Mouse (Mus musculus) midbrain, postnatal 0 days (tissue): Measurements from ENCODE around the gene Olfr1225. TPM values are rescaled to one million over a fixed set of nuclear protein-coding genes. Genes with fewer than 3 reads are reported as not detected.

Experiments used
- ATAC-seq: fragments of 200-750 bp; cut with Nextera tagmentation; 2 replicates; pipeline ENCODE4 v1.8.0; 2017; ENCODE audit warnings: moderate number of reproducible peaks, mild to moderate bottlenecking, moderate TSS enrichment, moderate library complexity; ENCODE audit not compliant: low FRiP score
- DNase-seq: peaks from one replicate; pipeline ENCODE4 v3.0.0-alpha.2; 2015; ENCODE audit warnings: low spot score
- H3K27ac ChIP-seq: fragments of 300-500 bp; sonication (generic); 2 replicates; pipeline ENCODE4 v1.5.1; 2014; ENCODE audit warnings: low read depth, mild to moderate bottlenecking, low read length, mixed read lengths
- H3K27me3 ChIP-seq: fragments of 300-500 bp; sonication (generic); 2 replicates; pipeline ENCODE4 v1.6.1; 2014; ENCODE audit warnings: low read length, control low read depth, mixed read lengths; ENCODE audit not compliant: insufficient read depth
- H3K36me3 ChIP-seq: fragments of 300-500 bp; sonication (generic); 2 replicates; pipeline ENCODE4 v1.6.1; 2014; ENCODE audit warnings: low read length, control low read depth, mixed read lengths; ENCODE audit not compliant: insufficient read depth
- H3K4me1 ChIP-seq: fragments of 300-500 bp; sonication (generic); 2 replicates; pipeline ENCODE4 v1.6.1; 2014; ENCODE audit warnings: mild to moderate bottlenecking, control low read depth, antibody characterized with exemption, low read length, mixed read lengths; ENCODE audit not compliant: insufficient read depth
- H3K4me2 ChIP-seq: fragments of 300-500 bp; sonication (generic); 2 replicates; pipeline ENCODE4 v1.6.1; 2014; ENCODE audit warnings: low read depth, mild to moderate bottlenecking, low read length, mixed read lengths; ENCODE audit not compliant: poor library complexity, severe bottlenecking
- H3K4me3 ChIP-seq: fragments of 300-500 bp; sonication (generic); 2 replicates; pipeline ENCODE4 v1.5.1; 2014; ENCODE audit warnings: low read depth, mild to moderate bottlenecking, low read length, moderate library complexity
- H3K9ac ChIP-seq: fragments of 300-500 bp; sonication (generic); replicated peaks from 2 replicates; pipeline ENCODE4 v1.6.1; 2014; ENCODE audit warnings: mild to moderate bottlenecking, low read length, moderate library complexity, mixed read lengths; ENCODE audit not compliant: poor library complexity, severe bottlenecking
- H3K9me3 ChIP-seq: fragments of 300-500 bp; sonication (generic); 2 replicates; pipeline ENCODE4 v1.6.1; 2016; ENCODE audit warnings: low read length, control low read depth
- CTCF ChIP-seq: IDR thresholded peaks from 2 replicates; pipeline ENCODE4 v1.5.1; 2016; ENCODE audit warnings: antibody characterized with exemption, mild to moderate bottlenecking
- whole genome bisulfite sequencing: fragments of 180-500 bp; shearing (Covaris S2); extraction: QIAGEN DNeasy Blood & Tissue Kit; methylation state at CpG from one replicate; pipeline ENCODE4 v1.1.7; 2014; 5-methylcytosine and 5-hydroxymethylcytosine counted together
- polyA plus RNA-seq: library from polyadenylated mRNA; unstranded; fragments of >200 nt; fragmentation: Nextera tagmentation; extraction: Ambion mirVana; gene quantifications from 2 replicates; pipeline ENCODE4 v1.2.1, GENCODE M21; 2015
- total RNA-seq: library from RNA; depleted of rRNA; stranded (reverse); fragments of >200 nt; gene quantifications from 2 replicates; pipeline ENCODE4 v1.2.3, GENCODE M21; 2014; rRNA removed

Olfr1225 gene
- total and polyA plus RNA-seq, 2 experiments from 2014 or later, result not detected

DNA sequence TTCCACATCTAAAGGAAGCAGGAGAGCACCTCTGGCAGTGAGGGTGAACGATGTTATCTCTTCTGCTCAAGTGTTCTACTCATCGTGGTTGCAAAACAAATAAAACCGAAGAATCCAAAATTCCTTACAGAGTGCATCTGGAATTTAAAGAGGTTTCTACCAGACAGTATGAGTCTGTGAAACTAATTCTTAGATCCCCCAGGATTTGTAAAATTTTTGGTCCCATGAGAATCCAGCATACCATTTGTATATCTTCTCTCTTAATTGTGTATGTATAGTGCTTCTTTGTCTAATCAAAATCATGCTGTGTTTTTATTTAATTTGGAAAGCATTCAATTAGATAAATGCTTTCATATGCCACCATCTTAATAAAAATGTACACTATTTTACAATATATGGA lies 41.5 kb downstream of the Olfr1225 start, which contains the start of gene Olfr1222:
TSS of gene Olfr1222 (minus strand) at position 101 of the 400 bp plus-strand sequence.
- TF ChIP-seq CTCF, result no peak
- H3K36me3 ChIP-seq, result no peaks in the 10 kb centered on the region
- no peak for DNase-seq

More for the DNA sequence above, 41.5 kb downstream of the Olfr1225 start, which contains the start of gene Olfr1222:
- no peak within 1 kb of the TSS for H3K27ac ChIP-seq
- H3K9me3 ChIP-seq, result no peaks in the 10 kb centered on the region
- H3K4me2 ChIP-seq, result no peak within 1 kb of the TSS
- H3K4me1 ChIP-seq, result no peaks in the 10 kb centered on the region
- 84% methylated on average over 3 of the region's 3 CpGs for WGBS
- H3K4me3 ChIP-seq, result no peak within 1 kb of the TSS
- no peak within 1 kb of the TSS for H3K9ac ChIP-seq
- no peaks in the 10 kb centered on the region for H3K27me3 ChIP-seq
- no peak for ATAC-seq

Other genes with a start within 250 kb of the Olfr1225 start
- gene Olfr1211, start 236.6 kb downstream of the Olfr1225 start, total RNA-seq, result not detected in 2 replicates
- gene Olfr1211, start 236.6 kb downstream of the Olfr1225 start, polyA plus RNA-seq, result not detected in 2 replicates
- gene Olfr1212, start 220.7 kb downstream of the Olfr1225 start, total RNA-seq, result not detected in 2 replicates
- not detected in 2 replicates for gene Olfr1212, start 220.7 kb downstream of the Olfr1225 start, polyA plus RNA-seq
- not detected in 2 replicates for gene Gm13762, start 194.4 kb downstream of the Olfr1225 start, total RNA-seq
- not detected in 2 replicates for gene Gm13762, start 194.4 kb downstream of the Olfr1225 start, polyA plus RNA-seq
- gene Olfr1214, start 182.0 kb downstream of the Olfr1225 start, total RNA-seq, result not detected in 2 replicates
- not detected in 2 replicates for gene Olfr1214, start 182.0 kb downstream of the Olfr1225 start, polyA plus RNA-seq
- gene Olfr1215, start 167.7 kb downstream of the Olfr1225 start, total RNA-seq, result not detected in 2 replicates
- gene Olfr1215, start 167.7 kb downstream of the Olfr1225 start, polyA plus RNA-seq, result not detected in 2 replicates
- not detected in 2 replicates for gene Olfr1216, start 156.3 kb downstream of the Olfr1225 start, total RNA-seq
- not detected in 2 replicates for gene Olfr1216, start 156.3 kb downstream of the Olfr1225 start, polyA plus RNA-seq
- not detected in 2 replicates for gene Olfr1217, start 142.6 kb downstream of the Olfr1225 start, total RNA-seq
- not detected in 2 replicates for gene Olfr1217, start 142.6 kb downstream of the Olfr1225 start, polyA plus RNA-seq
- not detected in 2 replicates for gene Olfr1218, start 113.5 kb downstream of the Olfr1225 start, total RNA-seq
- not detected in 2 replicates for gene Olfr1218, start 113.5 kb downstream of the Olfr1225 start, polyA plus RNA-seq
- gene Olfr1219, start 91.2 kb downstream of the Olfr1225 start, total RNA-seq, result not detected in 2 replicates
- gene Olfr1219, start 91.2 kb downstream of the Olfr1225 start, polyA plus RNA-seq, result not detected in 2 replicates
- not detected in 2 replicates for gene Olfr1220, start 67.8 kb downstream of the Olfr1225 start, total RNA-seq
- not detected in 2 replicates for gene Olfr1220, start 67.8 kb downstream of the Olfr1225 start, polyA plus RNA-seq
- not detected in 2 replicates for gene Olfr1221, start 57.4 kb downstream of the Olfr1225 start, total RNA-seq
- not detected in 2 replicates for gene Olfr1221, start 57.4 kb downstream of the Olfr1225 start, polyA plus RNA-seq
- not detected in 2 replicates for gene Olfr1222, start 41.6 kb downstream of the Olfr1225 start, total RNA-seq
- not detected in 2 replicates for gene Olfr1222, start 41.6 kb downstream of the Olfr1225 start, polyA plus RNA-seq
- gene Olfr1223, start 23.1 kb downstream of the Olfr1225 start, total RNA-seq, result not detected in 2 replicates
- not detected in 2 replicates for gene Olfr1223, start 23.1 kb downstream of the Olfr1225 start, polyA plus RNA-seq
- not detected in 2 replicates for gene Olfr1224-ps1, start 10.6 kb downstream of the Olfr1225 start, total RNA-seq
- not detected in 2 replicates for gene Olfr1224-ps1, start 10.6 kb downstream of the Olfr1225 start, polyA plus RNA-seq
- not detected in 2 replicates for gene Olfr1226, start 25.4 kb upstream of the Olfr1225 start, total RNA-seq
- not detected in 2 replicates for gene Olfr1226, start 25.4 kb upstream of the Olfr1225 start, polyA plus RNA-seq
- not detected in 2 replicates for gene Olfr1228, start 79.4 kb upstream of the Olfr1225 start, total RNA-seq
- gene Olfr1228, start 79.4 kb upstream of the Olfr1225 start, polyA plus RNA-seq, result not detected in 2 replicates
- gene Olfr1229, start 113.3 kb upstream of the Olfr1225 start, total RNA-seq, result not detected in 2 replicates
- not detected in 2 replicates for gene Olfr1229, start 113.3 kb upstream of the Olfr1225 start, polyA plus RNA-seq
- not detected in 2 replicates for gene Olfr1230, start 122.6 kb upstream of the Olfr1225 start, total RNA-seq
- not detected in 2 replicates for gene Olfr1230, start 122.6 kb upstream of the Olfr1225 start, polyA plus RNA-seq
- not detected in 2 replicates for gene Olfr1231, start 132.4 kb upstream of the Olfr1225 start, total RNA-seq
- gene Olfr1231, start 132.4 kb upstream of the Olfr1225 start, polyA plus RNA-seq, result not detected in 2 replicates
- gene Olfr1232, start 155.0 kb upstream of the Olfr1225 start, total RNA-seq, result not detected in 2 replicates
- gene Olfr1232, start 155.0 kb upstream of the Olfr1225 start, polyA plus RNA-seq, result not detected in 2 replicates
- not detected in 2 replicates for gene Olfr1233, start 167.7 kb upstream of the Olfr1225 start, total RNA-seq
- not detected in 2 replicates for gene Olfr1233, start 167.7 kb upstream of the Olfr1225 start, polyA plus RNA-seq
- not detected in 2 replicates for gene Olfr1234, start 190.2 kb upstream of the Olfr1225 start, total RNA-seq
- not detected in 2 replicates for gene Olfr1234, start 190.2 kb upstream of the Olfr1225 start, polyA plus RNA-seq
- not detected in 2 replicates for gene Olfr1238, start 235.0 kb upstream of the Olfr1225 start, total RNA-seq
- gene Olfr1238, start 235.0 kb upstream of the Olfr1225 start, polyA plus RNA-seq, result not detected in 2 replicates
- gene Olfr1239, start 245.7 kb upstream of the Olfr1225 start, total RNA-seq, result not detected in 2 replicates
- gene Olfr1239, start 245.7 kb upstream of the Olfr1225 start, polyA plus RNA-seq, result not detected in 2 replicates